Mouse (Mus musculus): Measurements from ENCODE around the gene Cntnap5a. TPM values are rescaled to one million over a fixed set of nuclear protein-coding genes. Genes with fewer than 3 reads are reported as not detected.

The Cntnap5a gene
- polyA plus RNA-seq, 1 experiment from 2014 or later, result 0.07 TPM

DNA sequence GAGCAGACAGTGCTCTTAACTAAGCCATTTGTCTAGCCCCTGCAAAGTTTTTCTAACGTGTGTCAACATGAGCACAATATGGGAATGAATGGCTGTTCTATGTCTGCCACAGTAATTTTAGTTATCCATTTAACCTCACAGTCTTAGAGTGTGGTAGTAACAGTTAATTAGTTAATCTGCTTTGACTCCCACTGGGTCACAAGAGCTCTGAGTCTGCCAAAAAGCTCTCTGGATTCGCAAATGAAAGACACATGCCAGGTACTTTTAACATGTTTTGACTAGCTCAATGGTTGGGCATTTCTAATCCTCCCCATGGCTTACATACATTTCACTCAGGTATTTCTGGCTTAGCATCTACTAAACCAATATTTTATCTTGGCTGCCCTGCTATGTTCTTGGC is 163.0 kb downstream of the Cntnap5a start:
- DNase-seq (ENCODE audit: low spot score, missing footprints) (no peak), ATAC-seq (ENCODE audit: low FRiP score) (no peak)
- WGBS, result 46% methylated on average over 2 of the region's 2 CpGs
- Histone ChIP-seq H3K27me3 (ENCODE audit: control insufficient read depth, insufficient read depth, low read length) (no peaks in the 10 kb centered on the region), H3K4me3 (ENCODE audit: low read depth, low read length) (no peak overlapping the region), H3K9ac (ENCODE audit: low read length) (no peak overlapping the region), H3K27ac (ENCODE audit: low read depth, low read length) (no peak overlapping the region), H3K9me3 (ENCODE audit: control insufficient read depth, low read length) (no peaks in the 10 kb centered on the region), H3K4me2 (no peak overlapping the region), H3K4me1 (ENCODE audit: control insufficient read depth, insufficient read depth, low read length) (no peaks in the 10 kb centered on the region), H3K36me3 (ENCODE audit: control insufficient read depth, insufficient read depth, low read length) (no peaks in the 10 kb centered on the region)

DNA sequence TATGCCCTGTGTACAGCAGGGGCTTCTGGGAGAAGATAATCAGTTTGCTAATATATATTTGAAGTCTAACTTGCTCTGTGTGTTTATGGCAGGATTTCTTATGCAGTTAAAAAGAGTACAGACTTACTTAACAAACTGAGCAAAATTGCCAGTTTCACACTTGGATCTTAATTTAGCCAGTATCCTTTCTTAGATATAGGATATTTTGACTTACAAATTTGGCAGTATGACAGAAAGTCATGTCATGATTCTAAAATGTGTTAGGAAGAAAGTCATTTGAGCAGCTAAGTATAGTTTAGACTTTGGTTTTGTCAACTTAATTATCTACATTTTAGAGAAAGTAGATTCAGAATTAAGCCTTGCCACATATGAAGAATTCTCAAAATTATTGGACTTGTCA is 167.7 kb downstream of the Cntnap5a start:
- Histone ChIP-seq H3K9me3 (ENCODE audit: control insufficient read depth, low read length) (no peaks in the 10 kb centered on the region), H3K27ac (ENCODE audit: low read depth, low read length) (no peak overlapping the region), H3K36me3 (ENCODE audit: control insufficient read depth, insufficient read depth, low read length) (no peaks in the 10 kb centered on the region), H3K27me3 (ENCODE audit: control insufficient read depth, insufficient read depth, low read length) (no peaks in the 10 kb centered on the region), H3K4me1 (ENCODE audit: control insufficient read depth, insufficient read depth, low read length) (no peaks in the 10 kb centered on the region), H3K4me2 (no peak overlapping the region), H3K4me3 (ENCODE audit: low read depth, low read length) (no peak overlapping the region), H3K9ac (ENCODE audit: low read length) (no peak overlapping the region)
- ATAC-seq (ENCODE audit: low FRiP score) (no peak), DNase-seq (ENCODE audit: low spot score, missing footprints) (no peak)

DNA sequence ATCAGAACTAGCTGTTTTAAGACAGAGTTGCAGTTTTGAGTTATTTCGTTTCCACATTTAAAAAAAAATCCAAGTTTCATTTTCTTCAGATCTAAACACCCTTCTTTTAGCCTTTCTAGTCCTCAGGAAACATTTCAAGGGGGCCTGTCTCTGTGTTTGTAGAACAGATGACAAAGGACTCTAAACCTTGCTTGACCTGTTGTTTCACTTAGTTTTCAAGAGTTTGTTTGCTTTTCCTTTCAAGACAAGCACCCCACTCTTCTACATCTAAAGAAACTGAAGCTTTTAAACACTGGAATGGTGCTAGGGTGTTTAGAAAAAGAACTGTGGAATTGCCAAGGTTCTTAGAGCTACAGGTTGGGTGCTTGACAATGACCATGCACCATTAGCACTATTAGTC is 233.8 kb downstream of the Cntnap5a start:
- no peak overlapping the region for H3K9ac ChIP-seq (ENCODE audit: low read length)

DNA sequence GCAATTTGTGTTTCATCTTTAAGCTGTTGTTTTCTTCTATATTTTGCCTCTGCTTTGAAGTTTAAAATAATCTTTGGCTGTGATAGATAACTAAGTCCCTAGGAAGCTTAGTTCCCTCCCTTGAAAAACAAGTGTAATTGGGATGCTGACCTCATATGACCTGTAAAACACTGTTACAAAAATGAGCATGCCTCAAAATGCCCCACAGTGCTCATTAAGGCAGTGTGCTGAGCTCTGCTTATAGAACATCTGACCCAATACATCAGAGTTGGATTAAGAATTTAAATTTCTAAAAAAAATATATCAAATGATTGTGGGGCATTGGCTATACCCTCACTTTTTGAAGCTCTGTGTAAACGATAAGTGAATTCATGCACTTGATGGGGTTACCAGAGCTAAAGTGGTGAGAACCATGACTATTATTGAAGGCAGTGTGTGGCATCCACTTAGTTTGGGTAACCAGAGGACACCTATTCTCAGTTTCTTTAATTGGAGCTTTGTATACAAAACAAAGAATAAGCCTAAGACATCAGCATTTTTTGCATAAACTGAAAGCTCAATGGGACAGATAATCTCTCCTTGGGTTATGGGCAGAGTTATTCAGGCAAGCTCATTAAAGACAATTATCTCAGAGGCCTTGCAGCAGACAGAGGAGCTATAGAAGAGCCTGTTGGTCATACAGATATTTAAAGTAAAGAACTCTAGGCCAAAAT is 241.6 kb downstream of the Cntnap5a start:
- Histone ChIP-seq H3K9me3 (ENCODE audit: control insufficient read depth, low read length) (no peaks in the 10 kb centered on the region), H3K27ac (ENCODE audit: low read depth, low read length) (no peak overlapping the region), H3K27me3 (ENCODE audit: control insufficient read depth, insufficient read depth, low read length) (no peaks in the 10 kb centered on the region), H3K4me3 (ENCODE audit: low read depth, low read length) (no peak overlapping the region), H3K9ac (ENCODE audit: low read length) (no peak overlapping the region), H3K36me3 (ENCODE audit: control insufficient read depth, insufficient read depth, low read length) (no peaks in the 10 kb centered on the region), H3K4me1 (ENCODE audit: control insufficient read depth, insufficient read depth, low read length) (no peaks in the 10 kb centered on the region), H3K4me2 (no peak overlapping the region)
- ATAC-seq (ENCODE audit: low FRiP score), result 0 out of 2 replicates have a peak, but pooled peaks have one; percentile 38
- 43% methylated on average over 1 of the region's 1 CpGs for WGBS
- no peak for DNase-seq (ENCODE audit: low spot score, missing footprints)

More for the DNA sequence above, 233.8 kb downstream of the Cntnap5a start:
- no peak for ATAC-seq (ENCODE audit: low FRiP score)
- Histone ChIP-seq H3K27ac (ENCODE audit: low read depth, low read length) (no peak overlapping the region), H3K27me3 (ENCODE audit: control insufficient read depth, insufficient read depth, low read length) (no peaks in the 10 kb centered on the region), H3K4me2 (no peak overlapping the region), H3K36me3 (ENCODE audit: control insufficient read depth, insufficient read depth, low read length) (no peaks in the 10 kb centered on the region), H3K4me1 (ENCODE audit: control insufficient read depth, insufficient read depth, low read length) (no peaks in the 10 kb centered on the region), H3K9me3 (ENCODE audit: control insufficient read depth, low read length) (no peaks in the 10 kb centered on the region), H3K4me3 (ENCODE audit: low read depth, low read length) (no peak overlapping the region)
- no peak for DNase-seq (ENCODE audit: low spot score, missing footprints)
- 78% methylated on average over 1 of the region's 1 CpGs for WGBS

DNA sequence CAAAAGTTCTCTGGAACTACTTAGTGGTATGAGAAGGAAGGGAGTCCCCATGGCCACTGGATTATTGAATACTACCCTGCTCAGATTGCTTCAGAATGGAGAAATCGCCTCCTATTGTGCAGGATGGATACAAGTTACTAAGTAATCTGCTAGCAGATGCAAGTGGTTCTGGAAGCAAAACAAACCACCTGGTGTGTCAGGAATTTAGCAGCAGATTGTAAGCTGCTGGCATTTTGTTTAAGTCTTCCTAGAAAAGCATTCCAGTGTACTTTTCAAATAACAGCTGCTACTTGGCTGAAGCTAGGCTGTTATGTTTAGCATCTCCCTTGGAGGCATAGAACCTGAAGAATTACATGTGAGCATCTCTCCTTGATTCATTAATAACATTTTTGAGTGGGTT is 247.5 kb downstream of the Cntnap5a start:
- Histone ChIP-seq H3K4me3 (ENCODE audit: low read depth, low read length) (no peak overlapping the region), H3K27ac (ENCODE audit: low read depth, low read length) (no peak overlapping the region), H3K4me1 (ENCODE audit: control insufficient read depth, insufficient read depth, low read length) (no peaks in the 10 kb centered on the region), H3K9ac (ENCODE audit: low read length) (no peak overlapping the region), H3K27me3 (ENCODE audit: control insufficient read depth, insufficient read depth, low read length) (no peaks in the 10 kb centered on the region), H3K9me3 (ENCODE audit: control insufficient read depth, low read length) (no peaks in the 10 kb centered on the region), H3K4me2 (no peak overlapping the region), H3K36me3 (ENCODE audit: control insufficient read depth, insufficient read depth, low read length) (no peaks in the 10 kb centered on the region)
- ATAC-seq (ENCODE audit: low FRiP score), result no peak
- no peak for DNase-seq (ENCODE audit: low spot score, missing footprints)
- WGBS, result 4% methylated on average over 1 of the region's 1 CpGs

DNA sequence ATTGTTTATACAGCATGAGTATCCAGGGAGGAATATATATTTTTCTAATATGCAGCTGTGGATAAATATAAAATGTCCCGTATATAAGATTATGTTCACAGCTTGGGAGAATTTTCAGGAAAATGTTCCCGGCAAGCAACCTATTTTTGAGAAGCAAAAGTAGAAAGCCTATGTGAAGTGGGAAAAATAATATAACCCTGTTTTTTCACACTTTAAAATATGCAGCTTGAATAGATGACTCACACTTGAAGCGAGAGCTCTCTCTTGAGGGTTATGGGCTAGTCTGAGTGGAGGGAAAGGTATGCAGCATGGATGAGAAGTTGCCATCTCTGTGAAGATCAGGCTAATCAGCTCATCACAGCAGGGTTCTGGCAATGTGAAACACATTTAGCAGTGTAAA is 261.3 kb downstream of the Cntnap5a start:
- H3K9me3 ChIP-seq (ENCODE audit: control insufficient read depth, low read length), result no peaks in the 10 kb centered on the region
- DNase-seq (ENCODE audit: low spot score, missing footprints), result no peak
- WGBS, result 83% methylated on average over 3 of the region's 3 CpGs

DNA sequence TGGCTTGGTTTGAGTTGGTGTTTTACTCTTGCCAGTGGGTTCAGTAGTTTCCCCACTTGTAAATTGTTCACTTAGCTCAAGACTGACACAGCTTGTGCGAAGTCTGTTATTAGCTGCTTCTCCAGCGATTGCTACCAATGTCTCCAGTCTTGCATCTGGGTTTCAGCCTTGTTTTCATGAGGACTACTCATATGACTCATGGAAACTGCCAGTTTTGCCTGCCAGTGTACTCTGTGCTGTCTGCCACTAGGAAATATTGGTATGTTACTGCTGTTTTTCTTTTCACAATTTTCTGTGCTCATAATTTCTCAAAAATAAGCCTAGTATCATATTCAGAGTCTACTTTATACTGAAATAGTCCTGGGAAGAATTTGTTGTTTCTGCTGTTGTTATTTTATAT is 272.0 kb downstream of the Cntnap5a start:
- Histone ChIP-seq H3K9ac (ENCODE audit: low read length) (no peak overlapping the region), H3K9me3 (ENCODE audit: control insufficient read depth, low read length) (no peaks in the 10 kb centered on the region), H3K4me3 (ENCODE audit: low read depth, low read length) (no peak overlapping the region), H3K4me1 (ENCODE audit: control insufficient read depth, insufficient read depth, low read length) (no peaks in the 10 kb centered on the region), H3K36me3 (ENCODE audit: control insufficient read depth, insufficient read depth, low read length) (no peaks in the 10 kb centered on the region), H3K27ac (ENCODE audit: low read depth, low read length) (no peak overlapping the region), H3K4me2 (no peak overlapping the region), H3K27me3 (ENCODE audit: control insufficient read depth, insufficient read depth, low read length) (no peaks in the 10 kb centered on the region)
- no peak for DNase-seq (ENCODE audit: low spot score, missing footprints)
- 88% methylated on average over 2 of the region's 2 CpGs for WGBS
- no peak for ATAC-seq (ENCODE audit: low FRiP score)

More for the DNA sequence above, 261.3 kb downstream of the Cntnap5a start:
- Histone ChIP-seq H3K9ac (ENCODE audit: low read length) (no peak overlapping the region), H3K27ac (ENCODE audit: low read depth, low read length) (no peak overlapping the region), H3K36me3 (ENCODE audit: control insufficient read depth, insufficient read depth, low read length) (no peaks in the 10 kb centered on the region), H3K4me2 (no peak overlapping the region), H3K4me3 (ENCODE audit: low read depth, low read length) (no peak overlapping the region), H3K4me1 (ENCODE audit: control insufficient read depth, insufficient read depth, low read length) (no peaks in the 10 kb centered on the region), H3K27me3 (ENCODE audit: control insufficient read depth, insufficient read depth, low read length) (no peaks in the 10 kb centered on the region)
- no peak for ATAC-seq (ENCODE audit: low FRiP score)

DNA sequence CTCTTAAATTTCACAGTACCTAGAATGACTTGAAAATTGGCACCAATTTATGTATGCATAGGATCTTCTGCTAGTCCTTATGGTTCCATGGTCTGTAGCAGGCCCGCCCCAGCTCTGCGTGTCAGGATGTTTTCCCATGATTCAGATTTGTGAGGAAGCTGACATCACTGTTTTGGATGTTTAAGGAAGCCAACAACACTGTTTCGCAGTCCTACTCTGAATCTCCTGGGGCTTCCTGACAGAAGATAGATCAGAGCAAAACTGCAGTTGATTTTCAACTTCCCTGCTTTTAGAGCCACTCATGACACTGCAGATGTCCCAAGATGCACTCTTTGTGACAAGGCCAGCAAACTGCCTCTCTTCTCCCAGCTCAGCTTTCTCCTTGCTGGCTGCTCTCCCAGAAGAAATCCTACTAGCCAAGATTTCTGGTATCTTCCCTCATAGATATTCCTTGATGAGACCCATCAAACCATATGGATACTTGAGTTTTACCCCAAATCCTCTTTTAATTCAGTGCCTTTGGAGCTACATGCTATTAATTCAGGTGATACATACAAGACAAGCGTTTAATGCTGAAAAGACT is 280.5 kb downstream of the Cntnap5a start:
- no peak overlapping the region for H3K4me3 ChIP-seq (ENCODE audit: low read depth, low read length)
- ATAC-seq (ENCODE audit: low FRiP score) (no peak), DNase-seq (ENCODE audit: low spot score, missing footprints) (no peak)
- H3K27ac ChIP-seq (ENCODE audit: low read depth, low read length), result no peak overlapping the region
- H3K9ac ChIP-seq (ENCODE audit: low read length), result no peak overlapping the region
- H3K4me2 ChIP-seq, result no peak overlapping the region
- H3K27me3 ChIP-seq (ENCODE audit: control insufficient read depth, insufficient read depth, low read length), result no peaks in the 10 kb centered on the region
- WGBS, result 87% methylated on average over 4 of the region's 4 CpGs
- no peaks in the 10 kb centered on the region for H3K36me3 ChIP-seq (ENCODE audit: control insufficient read depth, insufficient read depth, low read length)
- H3K4me1 ChIP-seq (ENCODE audit: control insufficient read depth, insufficient read depth, low read length), result no peaks in the 10 kb centered on the region
- H3K9me3 ChIP-seq (ENCODE audit: control insufficient read depth, low read length), result no peaks in the 10 kb centered on the region

DNA sequence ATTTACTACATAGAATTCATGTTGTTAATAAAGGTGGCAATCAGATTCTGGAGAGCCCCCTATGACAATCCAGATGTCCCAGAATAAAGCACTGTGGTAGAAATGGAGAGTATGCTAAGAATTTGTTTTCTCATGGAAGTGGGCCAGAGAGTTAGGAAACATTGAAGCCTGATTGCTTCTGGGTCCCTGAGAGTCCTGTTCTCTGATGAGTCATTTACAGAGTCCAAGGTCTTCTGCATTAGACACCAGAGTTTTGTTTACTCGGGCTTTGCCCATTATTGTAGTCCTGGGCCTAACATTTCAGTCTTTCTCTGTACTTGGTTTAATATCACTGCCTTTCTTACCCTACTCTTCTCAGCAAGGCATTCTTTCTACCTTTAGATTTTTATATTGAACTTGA is 305.6 kb downstream of the Cntnap5a start:
- no peak overlapping the region for H3K4me2 ChIP-seq
- ATAC-seq (ENCODE audit: low FRiP score), result no peak
- H3K27ac ChIP-seq (ENCODE audit: low read depth, low read length), result no peak overlapping the region
- H3K9me3 ChIP-seq (ENCODE audit: control insufficient read depth, low read length), result no peaks in the 10 kb centered on the region
- WGBS, result 76% methylated on average over 1 of the region's 1 CpGs
- H3K9ac ChIP-seq (ENCODE audit: low read length), result no peak overlapping the region
- H3K36me3 ChIP-seq (ENCODE audit: control insufficient read depth, insufficient read depth, low read length), result no peaks in the 10 kb centered on the region
- no peak for DNase-seq (ENCODE audit: low spot score, missing footprints)
- no peak overlapping the region for H3K4me3 ChIP-seq (ENCODE audit: low read depth, low read length)
- no peaks in the 10 kb centered on the region for H3K27me3 ChIP-seq (ENCODE audit: control insufficient read depth, insufficient read depth, low read length)
- no peaks in the 10 kb centered on the region for H3K4me1 ChIP-seq (ENCODE audit: control insufficient read depth, insufficient read depth, low read length)

All from midbrain, embryonic 11.5 days (tissue).